Comparison of ENCODE assay signal across 9 mouse cellular contexts in the genomic region with DNA sequence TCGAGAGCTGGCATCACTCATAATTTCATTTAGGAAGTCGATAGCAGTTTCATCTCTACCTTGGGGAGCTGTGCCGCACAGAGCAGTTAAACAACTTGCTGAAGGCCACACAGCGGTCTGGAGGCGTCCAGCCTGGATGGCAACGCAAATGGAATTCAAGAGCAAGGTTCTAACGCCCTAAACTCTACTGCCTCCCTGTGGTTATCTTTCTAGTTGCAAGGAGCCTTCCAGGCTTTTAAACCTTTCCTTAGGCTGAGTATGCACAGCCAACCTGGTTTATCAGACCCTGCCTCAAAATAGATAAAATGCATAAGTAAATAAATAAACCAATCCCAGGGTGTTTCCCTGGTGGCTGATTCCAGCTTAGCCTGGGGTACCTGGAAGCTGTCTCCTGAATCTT. TPM values are rescaled to one million over a fixed set of nuclear protein-coding genes. Genes with fewer than 3 reads are reported as not detected.
DNase-seq lines count a peak whose midpoint lies in the region; ATAC-seq and TF ChIP-seq lines count a peak whose summit lies in the region.
"Had no signal": no experiment of that assay in that cellular context is flagged by ENCODE, and none has a peak within 500 bp of the region (broad histone marks: within the 10 kb centered on the region; RNA-seq: fewer than 3 reads in every experiment).

No protein-coding gene starts in this region.

- H3K27me3 ChIP-seq in intestine, embryonic 15.5 days (replicated peaks): no peaks in the 10 kb centered on the region
- H3K27me3 ChIP-seq: limb, embryonic 12.5 days had no signal

- H3K9me3 ChIP-seq in intestine, embryonic 15.5 days: no peaks in the 10 kb centered on the region
- H3K9me3 ChIP-seq: limb, embryonic 12.5 days had no signal

- WGBS in intestine, embryonic 15.5 days: 22% methylated on average over 7 of the region's 7 CpGs

- no peak overlapping the region for H3K27ac ChIP-seq in embryonic fibroblast, embryonic 13.5 days (ENCODE audit: insufficient read depth, low read length)
- no peak overlapping the region for H3K27ac ChIP-seq in intestine, embryonic 15.5 days
- H3K27ac ChIP-seq: limb, embryonic 12.5 days had no signal

- H3K36me3 ChIP-seq in intestine, embryonic 15.5 days: no peaks in the 10 kb centered on the region
- H3K36me3 ChIP-seq: limb, embryonic 12.5 days had no signal

- peak; percentile 42 to 88 for DNase-seq in adrenal gland, adult (ENCODE audit: inconsistent age in 2 of 2, low spot score in 1 of 2)
- DNase-seq in adrenal gland, postnatal 4 days (ENCODE audit: low spot score in 2 of 2): no peak
- DNase-seq in 416B (ENCODE audit: low read depth): peak; percentile 82
- peak; percentile 47 to 72 for DNase-seq in adrenal gland, postnatal 36 days
- DNase-seq in left cerebral cortex, postnatal 36 days (ENCODE audit: low spot score in 2 of 2): peak; percentile 18 to 41
- peak; percentile 20 for DNase-seq in ovary, postnatal 36 days (ENCODE audit: low spot score)

- no peak for TF ChIP-seq POLR2A in embryonic fibroblast, embryonic 13.5 days (IDR thresholded peaks at IDR 0.05; ENCODE audit: low read depth, low read length)

- H3K4me3 ChIP-seq in embryonic fibroblast, embryonic 13.5 days (ENCODE audit: insufficient read depth, low read length): no peak overlapping the region
- H3K4me3 ChIP-seq in intestine, embryonic 15.5 days (replicated peaks): no peak overlapping the region
- H3K4me3 ChIP-seq: limb, embryonic 12.5 days had no signal

- no peak overlapping the region for H3K4me2 ChIP-seq in intestine, embryonic 15.5 days (replicated peaks)
- H3K4me2 ChIP-seq: limb, embryonic 12.5 days had no signal

- 0 out of 2 replicates have a peak, but pooled peaks have one; percentile 30 for TF ChIP-seq CTCF in embryonic fibroblast, embryonic 13.5 days (IDR thresholded peaks at IDR 0.05; ENCODE audit: borderline replicate concordance, insufficient read depth, low read length)

- intact Hi-C loops in left cerebral cortex, postnatal 36 days (cut with DNase I): loop anchor here (2.0 kb wide), 1 partner anchor 130 kb away; no protein-coding TSS in a partner anchor

- peak; percentile 32; the same call in 1 of the 2 replicates for ATAC-seq in intestine, embryonic 15.5 days

- peaks cover 9% of the 10 kb centered on the region; the same call in 1 of the 2 replicates for H3K4me1 ChIP-seq in embryonic fibroblast, embryonic 13.5 days (ENCODE audit: control insufficient read depth, insufficient read depth, low read length)
- 0 out of 2 replicates have a peak, but pooled peaks cover 3% of the 10 kb centered on the region for H3K4me1 ChIP-seq in intestine, embryonic 15.5 days (replicated peaks)
- H3K4me1 ChIP-seq: limb, embryonic 12.5 days had no signal

- H3K9ac ChIP-seq in intestine, embryonic 15.5 days: no peak overlapping the region
- H3K9ac ChIP-seq: limb, embryonic 12.5 days had no signal

RNA-seq across cellular contexts. Expression of a gene that starts 18.9 kb away (rescaled TPM):
- total RNA-seq in adrenal gland, postnatal 4 days (2021): 10 to 100 TPM; 52.5 to 54.6 TPM
- 10 to 100 TPM; 40.8 to 43.6 TPM for total RNA-seq in adrenal gland, postnatal 36 days (2021)
- 215 and 225 TPM in 2 replicates for polyA plus RNA-seq in embryonic fibroblast, embryonic 13.5 days (2011; ENCODE audit: insufficient read length, low read depth, missing spikeins)
- polyA plus RNA-seq in intestine, embryonic 15.5 days (2015; fragmentation: Nextera tagmentation; extraction: Ambion mirVana): 357 and 384 TPM in 2 replicates
- total RNA-seq in left cerebral cortex, postnatal 36 days (2021): 10 to 100 TPM; 23.0 to 34.0 TPM

RNA-seq across cellular contexts. Expression of a gene that starts 45.0 kb away (rescaled TPM):
- 1 to 10 TPM; 3.2 to 6.3 TPM for total RNA-seq in adrenal gland, postnatal 4 days (2021)
- total RNA-seq in adrenal gland, postnatal 36 days (2021): 1 to 10 TPM; 2.3 to 4.7 TPM
- 0.60 and 1.4 TPM in 2 replicates for polyA plus RNA-seq in embryonic fibroblast, embryonic 13.5 days (2011; ENCODE audit: insufficient read length, low read depth, missing spikeins)
- polyA plus RNA-seq in intestine, embryonic 15.5 days (2015; fragmentation: Nextera tagmentation; extraction: Ambion mirVana): 2.6 and 3.0 TPM in 2 replicates
- 1 to 10 TPM; 3.7 to 4.0 TPM for total RNA-seq in left cerebral cortex, postnatal 36 days (2021)

RNA-seq across cellular contexts. Expression of a gene that starts 59.9 kb away (rescaled TPM):
- 10 to 100 TPM; 40.9 to 44.5 TPM for total RNA-seq in adrenal gland, postnatal 4 days (2021)
- total RNA-seq in adrenal gland, postnatal 36 days (2021): 10 to 100 TPM; 36.6 to 42.7 TPM
- 56.3 and 60.3 TPM in 2 replicates for polyA plus RNA-seq in embryonic fibroblast, embryonic 13.5 days (2011; ENCODE audit: insufficient read length, low read depth, missing spikeins)
- 11.3 and 12.0 TPM in 2 replicates for polyA plus RNA-seq in intestine, embryonic 15.5 days (2015; fragmentation: Nextera tagmentation; extraction: Ambion mirVana)
- total RNA-seq in left cerebral cortex, postnatal 36 days (2021): 10 to 100 TPM; 26.3 to 30.9 TPM

Comparison
In these comparisons a context has a peak if more than half of its experiments do, and no peak if none do; other contexts are left out.
1. DNase-seq: peak in adrenal gland, adult (2 of 2), 416B (single experiment), adrenal gland, postnatal 36 days (2 of 2), left cerebral cortex, postnatal 36 days (2 of 2) and ovary, postnatal 36 days (single experiment); none in adrenal gland, postnatal 4 days (0 of 2).